Mouse (Mus musculus) kidney, adult 2 months (tissue): ENCODE data around the gene Zfp13.
"Not testable (repeated sequence)": the region's sequence is repeated elsewhere in the genome, so short reads cannot be mapped to it uniquely, and the experiment has no call there.

Source experiments
- CTCF ChIP-seq: fragments of 200-500 bp; conservative IDR thresholded peaks from 2 replicates; pipeline ENCODE4 v1.5.1; 2011; ENCODE audit warnings: low read depth, mild to moderate bottlenecking, control low read depth, low read length, moderate library complexity, mixed read lengths; ENCODE audit not compliant: insufficient read depth, insufficient read length
- POLR2A ChIP-seq: fragments of 200-500 bp; IDR thresholded peaks from one replicate; pipeline ENCODE4 v1.6.1; 2011; ENCODE audit warnings: low read depth, low read length, control low read depth

DNA sequence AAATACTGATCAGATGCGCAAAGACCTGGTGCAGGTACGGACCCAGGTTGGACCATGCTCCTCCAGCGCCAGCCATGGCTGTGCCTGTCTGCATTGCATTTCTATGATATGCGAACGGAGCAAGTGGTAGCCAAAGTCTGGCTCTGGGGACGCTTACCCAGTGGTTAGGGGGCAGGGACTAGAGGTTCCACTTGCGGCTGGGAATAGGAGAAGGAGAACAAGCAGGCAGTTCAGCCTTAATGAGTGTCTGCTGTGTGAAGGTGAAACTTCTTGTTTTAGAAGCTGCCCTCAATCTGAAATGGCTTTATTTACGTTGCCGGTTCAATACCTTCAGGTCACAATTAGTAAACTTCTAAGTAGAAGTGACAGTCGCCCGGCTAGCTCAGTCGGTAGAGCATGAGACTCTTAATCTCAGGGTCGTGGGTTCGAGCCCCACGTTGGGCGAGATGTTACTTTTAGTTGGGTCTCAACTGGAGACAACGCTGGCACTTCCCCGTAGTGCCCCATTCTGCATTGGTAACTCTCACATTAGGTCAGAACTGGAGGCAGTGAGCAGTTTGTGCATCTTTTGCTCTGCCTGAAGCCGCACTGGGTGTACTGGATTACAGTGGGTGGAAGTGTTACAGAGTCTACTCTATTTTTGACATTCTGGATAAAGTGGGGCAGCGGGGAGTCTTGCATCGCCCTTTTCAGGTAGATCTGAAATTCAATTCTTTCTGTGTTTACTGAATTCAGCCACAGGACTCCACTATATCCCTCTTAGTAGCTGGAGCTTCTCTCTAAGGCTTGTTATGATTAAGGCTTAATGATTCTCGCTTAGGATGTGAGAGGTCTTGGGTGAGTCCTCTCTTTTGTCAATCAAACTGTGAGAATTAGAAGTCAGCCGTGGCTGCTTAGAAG is 65.4 kb downstream of the Zfp13 start:
- not testable (repeated sequence) for TF ChIP-seq CTCF, POLR2A
